Mouse (Mus musculus) heart, embryonic 13.5 days (tissue): Measurements from ENCODE around the gene Gm26602. TPM values are rescaled to one million over a fixed set of nuclear protein-coding genes. Genes with fewer than 3 reads are reported as not detected.

ENCODE experiments used
- ATAC-seq: fragments of 200-750 bp; cut with Nextera tagmentation; 2 replicates; pipeline ENCODE4 v1.8.0; 2017; ENCODE audit warnings: moderate TSS enrichment; ENCODE audit not compliant: insufficient number of reproducible peaks, low FRiP score, low TSS enrichment; ENCODE audit errors: extremely low read depth
- H3K27ac ChIP-seq: fragments of 300-500 bp; sonication (generic); replicated peaks from 2 replicates; pipeline ENCODE4 v1.5.1; 2015; ENCODE audit warnings: moderate library complexity, mild to moderate bottlenecking, inconsistent platforms
- H3K27me3 ChIP-seq: fragments of 300-500 bp; sonication (generic); replicated peaks from 2 replicates; pipeline ENCODE4 v1.6.1; 2015; ENCODE audit warnings: mild to moderate bottlenecking, inconsistent platforms
- H3K36me3 ChIP-seq: fragments of 300-500 bp; sonication (generic); 2 replicates; pipeline ENCODE4 v1.6.1; 2015; ENCODE audit warnings: mild to moderate bottlenecking, inconsistent platforms
- H3K4me1 ChIP-seq: fragments of 300-500 bp; sonication (generic); 2 replicates; pipeline ENCODE4 v1.6.1; 2015; ENCODE audit warnings: inconsistent platforms
- H3K4me2 ChIP-seq: fragments of 300-500 bp; sonication (generic); 2 replicates; pipeline ENCODE4 v1.6.1; 2015; ENCODE audit warnings: inconsistent platforms, mild to moderate bottlenecking, moderate library complexity
- H3K4me3 ChIP-seq: fragments of 300-500 bp; sonication (generic); 2 replicates; pipeline ENCODE4 v1.5.1; 2015; ENCODE audit warnings: moderate library complexity, mild to moderate bottlenecking, inconsistent platforms
- H3K9ac ChIP-seq: fragments of 300-500 bp; sonication (generic); 2 replicates; pipeline ENCODE4 v1.6.1; 2015; ENCODE audit warnings: inconsistent platforms, mild to moderate bottlenecking, moderate library complexity
- H3K9me3 ChIP-seq: fragments of 300-500 bp; sonication (generic); 2 replicates; pipeline ENCODE4 v1.6.1; 2016; ENCODE audit warnings: inconsistent platforms
- WGBS: fragments of 180-500 bp; shearing (Covaris S2); methylation state at CpG from one replicate; pipeline ENCODE4 v1.1.7; 2015; ENCODE audit warnings: mixed read lengths; 5-methylcytosine and 5-hydroxymethylcytosine counted together
- polyA plus RNA-seq: library from polyadenylated mRNA; unstranded; fragments of >200 nt; fragmentation: Nextera tagmentation; extraction: Ambion mirVana; gene quantifications from 2 replicates; pipeline ENCODE4 v1.2.1, GENCODE M21; 2015

Gene Gm26602
- polyA plus RNA-seq, 1 experiment from 2014 or later = not detected

- no peak for ATAC-seq
These were observed 18.4 kb downstream of the Gm26602 start for GRCm38 (mm10) chr10:79928907-79929701.

GRCm38 (mm10) chr10:79929967-79930825 lies 19.5 kb downstream of the Gm26602 start:
- Histone ChIP-seq H3K9ac (peak overlapping the region; percentile 97), H3K9me3 (no peaks in the 10 kb centered on the region), H3K4me1 (peaks cover 79% of the 10 kb centered on the region), H3K36me3 (peaks cover 37% of the 10 kb centered on the region), H3K4me2 (peak overlapping the region; percentile 92), H3K27me3 (no peaks in the 10 kb centered on the region), H3K27ac (peak overlapping the region; percentile 97), H3K4me3 (peak overlapping the region; percentile 97)
- 85% methylated on average over 18 of the region's 18 CpGs for WGBS
- ATAC-seq = no peak

More at GRCm38 (mm10) chr10:79928907-79929701, 18.4 kb downstream of the Gm26602 start:
- Histone ChIP-seq H3K9ac (peak overlapping the region; percentile 97), H3K4me1 (peaks cover 68% of the 10 kb centered on the region), H3K4me2 (peak overlapping the region; percentile 92), H3K4me3 (peak overlapping the region; percentile 97), H3K9me3 (no peaks in the 10 kb centered on the region), H3K27ac (peak overlapping the region; percentile 97), H3K36me3 (peaks cover 35% of the 10 kb centered on the region), H3K27me3 (peaks cover 2% of the 10 kb centered on the region)
- WGBS = 13% methylated on average over 9 of the region's 9 CpGs

GRCm38 (mm10) chr10:79930826-79931186 lies 20.1 kb downstream of the Gm26602 start:
- Histone ChIP-seq H3K9me3 (no peaks in the 10 kb centered on the region), H3K36me3 (peaks cover 40% of the 10 kb centered on the region), H3K9ac (0 out of 2 replicates have a peak overlapping the region, but pooled peaks have one; percentile 97), H3K4me3 (peak overlapping the region; percentile 97), H3K27ac (no peak overlapping the region), H3K4me2 (peak overlapping the region; percentile 92), H3K27me3 (no peaks in the 10 kb centered on the region), H3K4me1 (peaks cover 81% of the 10 kb centered on the region)
- no peak for ATAC-seq
- 90% methylated on average over 16 of the region's 16 CpGs for WGBS

GRCm38 (mm10) chr10:79931797-79932196 lies 21.1 kb downstream of the Gm26602 start:
- peaks cover 83% of the 10 kb centered on the region for H3K4me1 ChIP-seq
- H3K4me2 ChIP-seq = peak overlapping the region; percentile 92
- no peak overlapping the region; the same call in 1 of the 2 replicates for H3K27ac ChIP-seq
- no peaks in the 10 kb centered on the region for H3K27me3 ChIP-seq
- 76% methylated on average over 9 of the region's 9 CpGs for WGBS
- H3K36me3 ChIP-seq = peaks cover 40% of the 10 kb centered on the region
- ATAC-seq = no peak
- peak overlapping the region; percentile 97 for H3K4me3 ChIP-seq
- peak overlapping the region; percentile 68 for H3K9ac ChIP-seq
- H3K9me3 ChIP-seq = no peaks in the 10 kb centered on the region

GRCm38 (mm10) chr10:79932736-79933135 lies 22.1 kb downstream of the Gm26602 start:
- Histone ChIP-seq H3K4me1 (peaks cover 93% of the 10 kb centered on the region), H3K27ac (peak overlapping the region; percentile 68), H3K27me3 (no peaks in the 10 kb centered on the region), H3K36me3 (peaks cover 45% of the 10 kb centered on the region), H3K4me3 (peak overlapping the region; percentile 97), H3K9me3 (no peaks in the 10 kb centered on the region), H3K4me2 (peak overlapping the region; percentile 92), H3K9ac (peak overlapping the region; percentile 68)
- WGBS = 13% methylated on average over 8 of the region's 8 CpGs
- no peak for ATAC-seq

GRCm38 (mm10) chr10:79933145-79933679 lies 22.6 kb downstream of the Gm26602 start:
- WGBS = 50% methylated on average over 9 of the region's 9 CpGs
- peak overlapping the region; percentile 68 for H3K9ac ChIP-seq
- peaks cover 96% of the 10 kb centered on the region for H3K4me1 ChIP-seq
- peaks cover 49% of the 10 kb centered on the region for H3K36me3 ChIP-seq
- H3K27ac ChIP-seq = peak overlapping the region; percentile 68
- no peaks in the 10 kb centered on the region for H3K9me3 ChIP-seq
- peak overlapping the region; percentile 97 for H3K4me3 ChIP-seq
- H3K27me3 ChIP-seq = no peaks in the 10 kb centered on the region
- H3K4me2 ChIP-seq = peak overlapping the region; percentile 92
- no peak for ATAC-seq

GRCm38 (mm10) chr10:79933861-79934260 lies 23.2 kb downstream of the Gm26602 start:
- Histone ChIP-seq H3K9me3 (no peaks in the 10 kb centered on the region), H3K4me1 (peaks cover 96% of the 10 kb centered on the region), H3K4me3 (peak overlapping the region; percentile 21), H3K27me3 (no peaks in the 10 kb centered on the region), H3K27ac (peak overlapping the region; percentile 53), H3K9ac (peak overlapping the region; percentile 21; the same call in 1 of the 2 replicates), H3K36me3 (peaks cover 49% of the 10 kb centered on the region), H3K4me2 (peak overlapping the region; percentile 92)
- WGBS = 73% methylated on average over 6 of the region's 6 CpGs
- no peak for ATAC-seq

- peak overlapping the region; percentile 21 for H3K4me3 ChIP-seq
- H3K9ac ChIP-seq = peak overlapping the region; percentile 13; the same call in 1 of the 2 replicates
- no peaks in the 10 kb centered on the region for H3K9me3 ChIP-seq
- 69% methylated on average over 13 of the region's 13 CpGs for WGBS
- peaks cover 96% of the 10 kb centered on the region for H3K4me1 ChIP-seq
- H3K27ac ChIP-seq = peak overlapping the region; percentile 53
- peaks cover 49% of the 10 kb centered on the region for H3K36me3 ChIP-seq
- H3K4me2 ChIP-seq = peak overlapping the region; percentile 92
- ATAC-seq = peak; percentile 38
- H3K27me3 ChIP-seq = no peaks in the 10 kb centered on the region
These were observed 23.6 kb downstream of the Gm26602 start for GRCm38 (mm10) chr10:79934272-79934721.

- H3K9me3 ChIP-seq = no peaks in the 10 kb centered on the region
- H3K4me2 ChIP-seq = peak overlapping the region; percentile 92
- H3K9ac ChIP-seq = 0 out of 2 replicates have a peak overlapping the region, but pooled peaks have one; percentile 47
- H3K27ac ChIP-seq = peak overlapping the region; percentile 53
- no peak for ATAC-seq
- 85% methylated on average over 16 of the region's 16 CpGs for WGBS
- peaks cover 96% of the 10 kb centered on the region for H3K4me1 ChIP-seq
- H3K27me3 ChIP-seq = no peaks in the 10 kb centered on the region
- H3K36me3 ChIP-seq = peaks cover 49% of the 10 kb centered on the region
- H3K4me3 ChIP-seq = 0 out of 2 replicates have a peak overlapping the region, but pooled peaks have one; percentile 3
These were observed 24.3 kb downstream of the Gm26602 start for GRCm38 (mm10) chr10:79934794-79935569.

- peak overlapping the region; percentile 86 for H3K27ac ChIP-seq
- no peak for ATAC-seq
- H3K9me3 ChIP-seq = no peaks in the 10 kb centered on the region
- H3K4me2 ChIP-seq = peak overlapping the region; percentile 61
- H3K9ac ChIP-seq = peak overlapping the region; percentile 68
- no peaks in the 10 kb centered on the region for H3K27me3 ChIP-seq
- H3K4me3 ChIP-seq = peak overlapping the region; percentile 34
- 43% methylated on average over 10 of the region's 10 CpGs for WGBS
- peaks cover 43% of the 10 kb centered on the region for H3K36me3 ChIP-seq
- peaks cover 99% of the 10 kb centered on the region for H3K4me1 ChIP-seq
These were observed 25.7 kb downstream of the Gm26602 start for GRCm38 (mm10) chr10:79936284-79936910.
